Mouse (Mus musculus) ovary, postnatal 14 days (tissue): Measurements from ENCODE around the gene Sbf2.
"Not testable (repeated sequence)": the region's sequence is repeated elsewhere in the genome, so short reads cannot be mapped to it uniquely, and the experiment has no call there.

ENCODE experiments used
- DNase-seq: peaks from one replicate; pipeline ENCODE4 v3.0.0; 2022; ENCODE audit warnings: low spot score

Sbf2 gene

GRCm38 (mm10) chr7:110392576-110392975 lies 222.1 kb downstream of the Sbf2 start:
- no peak for DNase-seq

GRCm38 (mm10) chr7:110391632-110392031 lies 223.1 kb downstream of the Sbf2 start:
- no peak for DNase-seq

- DNase-seq: not testable (repeated sequence)
Measured at GRCm38 (mm10) chr7:110388889-110389288, 225.8 kb downstream of the Sbf2 start.

GRCm38 (mm10) chr7:110387565-110387964 lies 227.2 kb downstream of the Sbf2 start:
- DNase-seq: no peak

- no peak for DNase-seq
Measured at GRCm38 (mm10) chr7:110385482-110385881, 229.2 kb downstream of the Sbf2 start.

GRCm38 (mm10) chr7:110384343-110384742 lies 230.4 kb downstream of the Sbf2 start:
- no peak for DNase-seq

GRCm38 (mm10) chr7:110381625-110382024 lies 233.1 kb downstream of the Sbf2 start:
- no peak for DNase-seq

- DNase-seq: no peak
Measured at GRCm38 (mm10) chr7:110379335-110379914, 235.3 kb downstream of the Sbf2 start.

GRCm38 (mm10) chr7:110372529-110372928 lies 242.2 kb downstream of the Sbf2 start:
- DNase-seq: no peak

- no peak for DNase-seq
Measured at GRCm38 (mm10) chr7:110362005-110362404, 252.7 kb downstream of the Sbf2 start.

GRCm38 (mm10) chr7:110361516-110361915 lies 253.2 kb downstream of the Sbf2 start:
- DNase-seq: no peak

- no peak for DNase-seq
Measured at GRCm38 (mm10) chr7:110359391-110359790, 255.3 kb downstream of the Sbf2 start.

GRCm38 (mm10) chr7:110353971-110354370 lies 260.8 kb downstream of the Sbf2 start:
- DNase-seq: no peak

- DNase-seq: no peak
Measured at GRCm38 (mm10) chr7:110347250-110347649, 267.5 kb downstream of the Sbf2 start.

- no peak for DNase-seq
Measured at GRCm38 (mm10) chr7:110337601-110338000, 277.1 kb downstream of the Sbf2 start.

- no peak for DNase-seq
Measured at GRCm38 (mm10) chr7:110325381-110326110, 289.2 kb downstream of the Sbf2 start.

GRCm38 (mm10) chr7:110324852-110325251 lies 289.9 kb downstream of the Sbf2 start:
- DNase-seq: no peak

GRCm38 (mm10) chr7:110321106-110321505 lies 293.6 kb downstream of the Sbf2 start:
- DNase-seq: no peak

- DNase-seq: no peak
Measured at GRCm38 (mm10) chr7:110318971-110319519, 295.7 kb downstream of the Sbf2 start.

GRCm38 (mm10) chr7:110317412-110317811 lies 297.3 kb downstream of the Sbf2 start:
- DNase-seq: no peak

GRCm38 (mm10) chr7:110315352-110315751 lies 299.4 kb downstream of the Sbf2 start:
- DNase-seq: no peak

- no peak for DNase-seq
Measured at GRCm38 (mm10) chr7:110314401-110314890, 300.3 kb downstream of the Sbf2 start.

GRCm38 (mm10) chr7:110313392-110314055 lies 301.2 kb downstream of the Sbf2 start:
- DNase-seq: no peak
